Mouse (Mus musculus): ENCODE data around the gene Minar1.

DNA sequence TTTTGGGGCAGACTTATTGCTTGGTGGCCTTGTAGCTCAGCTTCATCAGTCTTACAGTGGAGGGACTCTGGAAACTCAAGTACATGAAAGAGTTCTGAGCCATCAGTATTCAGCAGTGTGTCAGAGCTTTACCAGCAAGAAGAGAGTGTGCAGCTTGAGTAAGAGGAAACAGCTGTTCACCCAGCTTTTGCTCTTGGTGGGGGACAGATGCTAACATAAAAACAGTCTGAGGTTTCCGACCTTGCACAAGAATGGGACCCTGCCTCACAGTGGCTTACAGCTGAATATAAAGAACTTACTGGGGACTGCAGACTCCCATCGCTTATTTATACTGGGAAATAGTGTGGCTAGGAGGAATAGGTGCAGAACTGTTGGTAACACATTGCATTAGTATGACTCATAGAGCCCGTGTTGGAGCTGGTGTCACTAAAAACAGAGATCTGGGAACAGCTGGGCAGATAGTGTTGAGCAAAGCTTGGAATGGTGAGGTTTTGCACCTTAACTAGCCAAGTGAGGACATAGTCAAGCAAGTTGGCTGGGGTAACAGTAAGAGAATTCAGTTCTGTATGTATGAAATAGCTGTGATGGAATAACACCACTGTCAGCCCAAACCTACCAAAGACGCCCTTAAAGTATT lies 44.5 kb upstream of the Minar1 start:
- no peak for TF ChIP-seq POLR2A (IDR thresholded peaks at IDR 0.05; ENCODE audit: low read depth, low read length)
- TF ChIP-seq CTCF (IDR thresholded peaks at IDR 0.05; ENCODE audit: extremely low read depth, insufficient read length, insufficient replicate concordance, low read depth, low read length), result no peak

Data from small intestine, adult 2 months (tissue).